In genomic region chr14:78273571-78273970, GRCm38 (mm10) we compare ENCODE assay signal across 9 mouse cellular contexts. TPM values are rescaled to one million over a fixed set of nuclear protein-coding genes. Genes with fewer than 3 reads are reported as not detected.
A peak's percentile ranks its signal among the peaks of the same experiment; 100 is the strongest.
DNase-seq lines count a peak whose midpoint lies in the region; ATAC-seq and TF ChIP-seq lines count a peak whose summit lies in the region.
"Had no signal": no experiment of that assay in that cellular context is flagged by ENCODE, and none has a peak within 500 bp of the region (broad histone marks: within the 10 kb centered on the region; RNA-seq: fewer than 3 reads in every experiment).

No protein-coding gene starts in this region.

- ATAC-seq in hindbrain, postnatal 0 days = no peak
- no peak for ATAC-seq in hindbrain, embryonic 13.5 days (ENCODE audit: low FRiP score)
- ATAC-seq in inflammation-experienced regulatory T-cells, adult 6 months = peak; percentile 72
- ATAC-seq in lung, embryonic 14.5 days (ENCODE audit: insufficient read depth) = no peak
- ATAC-seq in stomach, postnatal 0 days (ENCODE audit: low FRiP score, low TSS enrichment) = no peak
- no peak for ATAC-seq in activated CD4-positive, CD25-positive, alpha-beta regulatory T cell, adult 4 months

- H3K4me1 ChIP-seq in hindbrain, postnatal 0 days (ENCODE audit: insufficient read depth, low read length) = no peaks in the 10 kb centered on the region
- 0 out of 2 replicates have a peak, but pooled peaks cover 2% of the 10 kb centered on the region for H3K4me1 ChIP-seq in hindbrain, embryonic 13.5 days (replicated peaks)
- no peaks in the 10 kb centered on the region for H3K4me1 ChIP-seq in CH12.LX (ENCODE audit: control insufficient read depth in 1 of 2, insufficient read depth in 2 of 2)
- H3K4me1 ChIP-seq in lung, embryonic 14.5 days (ENCODE audit: insufficient read depth) = no peaks in the 10 kb centered on the region
- no peaks in the 10 kb centered on the region for H3K4me1 ChIP-seq in stomach, postnatal 0 days (replicated peaks; ENCODE audit: control insufficient read depth, insufficient read depth)

- no peak for TF ChIP-seq POLR2A in CH12.LX (IDR thresholded peaks at IDR 0.05; ENCODE audit: low read depth, low read length)

- 68% methylated on average over 7 of the region's 7 CpGs for WGBS in hindbrain, postnatal 0 days
- WGBS in hindbrain, embryonic 13.5 days = 70% methylated on average over 7 of the region's 7 CpGs
- WGBS in lung, embryonic 14.5 days = 73% methylated on average over 7 of the region's 7 CpGs
- WGBS in stomach, postnatal 0 days = 75% methylated on average over 7 of the region's 7 CpGs

- H3K27ac ChIP-seq in hindbrain, postnatal 0 days = no peak overlapping the region
- no peak overlapping the region for H3K27ac ChIP-seq in hindbrain, embryonic 13.5 days
- no peak overlapping the region for H3K27ac ChIP-seq in CH12.LX (ENCODE audit: insufficient read depth, low read depth)
- H3K27ac ChIP-seq in lung, embryonic 14.5 days (ENCODE audit: low read depth) = no peak overlapping the region
- no peak overlapping the region for H3K27ac ChIP-seq in stomach, postnatal 0 days (replicated peaks)
- H3K27ac ChIP-seq: embryonic facial prominence, embryonic 15.5 days had no signal

- peak; percentile 67 for TF ChIP-seq CTCF in hindbrain, postnatal 0 days (IDR thresholded peaks at IDR 0.05; ENCODE audit: low read depth)
- peak; percentile 84 to 100 for TF ChIP-seq CTCF in CH12.LX (conservative IDR thresholded peaks at IDR 0.05 in 1 of 2, IDR thresholded peaks at IDR 0.05 in 1 of 2; ENCODE audit: low read depth in 2 of 2, low read length in 2 of 2)
- peak; percentile 72 for TF ChIP-seq CTCF in lung, embryonic 14.5 days (IDR thresholded peaks at IDR 0.05; ENCODE audit: low read depth)
- peak; percentile 80 for TF ChIP-seq CTCF in stomach, postnatal 0 days (IDR thresholded peaks at IDR 0.05; ENCODE audit: low read depth)

- no peak for TF ChIP-seq EP300 in CH12.LX (IDR thresholded peaks at IDR 0.05; ENCODE audit: low read length)
- no peak for TF ChIP-seq EP300 in stomach, postnatal 0 days (optimal IDR thresholded peaks at IDR 0.05)

- peak; percentile 45 for DNase-seq in hindbrain, postnatal 0 days (ENCODE audit: low spot score)
- DNase-seq in CH12.LX (ENCODE audit: extremely low read depth) = peak; percentile 77
- DNase-seq in adrenal gland, adult 8-10 months = peak; percentile 31
- peak; percentile 59 for DNase-seq in lung, embryonic 14.5 days
- peak; percentile 43 for DNase-seq in stomach, postnatal 0 days (ENCODE audit: low spot score)

- dilution Hi-C loops in CH12.LX (cut with MboI; ENCODE audit: extremely low pct_ligation_motif_present, extremely low pct_unique_long_range_greater_than_20kb, low sequenced_read_pairs) = no loop called here

- H3K4me3 ChIP-seq in hindbrain, postnatal 0 days (ENCODE audit: low read length) = no peak overlapping the region
- H3K4me3 ChIP-seq in hindbrain, embryonic 13.5 days = no peak overlapping the region
- no peak overlapping the region for H3K4me3 ChIP-seq in CH12.LX (replicated peaks in 1 of 3; ENCODE audit: low read depth in 2 of 3, low read length in 2 of 3, poor library complexity in 1 of 3)
- no peak overlapping the region for H3K4me3 ChIP-seq in lung, embryonic 14.5 days (ENCODE audit: low read depth, low read length)
- no peak overlapping the region for H3K4me3 ChIP-seq in stomach, postnatal 0 days (ENCODE audit: low read depth, low read length)
- H3K4me3 ChIP-seq: embryonic facial prominence, embryonic 15.5 days had no signal

- no peak overlapping the region for H3K4me2 ChIP-seq in hindbrain, postnatal 0 days (ENCODE audit: low read depth, low read length)
- H3K4me2 ChIP-seq in hindbrain, embryonic 13.5 days = no peak overlapping the region
- no peak overlapping the region for H3K4me2 ChIP-seq in CH12.LX (ENCODE audit: insufficient read depth, low read depth, poor library complexity, severe bottlenecking)
- no peak overlapping the region for H3K4me2 ChIP-seq in lung, embryonic 14.5 days
- H3K4me2 ChIP-seq in stomach, postnatal 0 days (replicated peaks; ENCODE audit: low read depth) = no peak overlapping the region
- H3K4me2 ChIP-seq: embryonic facial prominence, embryonic 15.5 days had no signal

- no peak overlapping the region for H3K9ac ChIP-seq in hindbrain, postnatal 0 days (replicated peaks; ENCODE audit: low read length)
- no peak overlapping the region for H3K9ac ChIP-seq in hindbrain, embryonic 13.5 days
- H3K9ac ChIP-seq in CH12.LX (ENCODE audit: insufficient read depth, low read depth) = no peak overlapping the region
- no peak overlapping the region for H3K9ac ChIP-seq in lung, embryonic 14.5 days
- H3K9ac ChIP-seq in stomach, postnatal 0 days (ENCODE audit: low read length) = no peak overlapping the region
- H3K9ac ChIP-seq: embryonic facial prominence, embryonic 15.5 days had no signal

- in situ Hi-C loops in CH12.LX (cut with MboI; ENCODE audit: low pct_ligation_motif_present, low pct_unique_long_range_greater_than_20kb, low sequenced_read_pairs) = no loop called here

- peak; percentile 81 for TF ChIP-seq RAD21 in CH12.LX (IDR thresholded peaks at IDR 0.05; ENCODE audit: low read depth, low read length)

- no peaks in the 10 kb centered on the region for H3K79me2 ChIP-seq in CH12.LX (replicated peaks; ENCODE audit: control insufficient read depth, extremely low read depth, insufficient read depth, poor library complexity, severe bottlenecking)

- no peaks in the 10 kb centered on the region for H3K36me3 ChIP-seq in hindbrain, postnatal 0 days (ENCODE audit: insufficient read depth, low read length)
- H3K36me3 ChIP-seq in hindbrain, embryonic 13.5 days = no peaks in the 10 kb centered on the region
- H3K36me3 ChIP-seq in CH12.LX (replicated peaks in 1 of 2; ENCODE audit: control insufficient read depth in 1 of 2, insufficient read depth in 1 of 2, low read length in 1 of 2) = no peaks in the 10 kb centered on the region
- H3K36me3 ChIP-seq in lung, embryonic 14.5 days (ENCODE audit: insufficient read depth) = no peaks in the 10 kb centered on the region
- no peaks in the 10 kb centered on the region for H3K36me3 ChIP-seq in stomach, postnatal 0 days (ENCODE audit: control insufficient read depth, insufficient read depth, low read length)
- H3K36me3 ChIP-seq: embryonic facial prominence, embryonic 15.5 days had no signal

- no peaks in the 10 kb centered on the region for H3K9me3 ChIP-seq in hindbrain, postnatal 0 days (ENCODE audit: low read length)
- no peaks in the 10 kb centered on the region for H3K9me3 ChIP-seq in hindbrain, embryonic 13.5 days
- no peaks in the 10 kb centered on the region for H3K9me3 ChIP-seq in CH12.LX (replicated peaks; ENCODE audit: low read length)
- no peaks in the 10 kb centered on the region for H3K9me3 ChIP-seq in lung, embryonic 14.5 days (ENCODE audit: low read depth, low read length)
- no peaks in the 10 kb centered on the region for H3K9me3 ChIP-seq in stomach, postnatal 0 days (ENCODE audit: control insufficient read depth, low read length)
- H3K9me3 ChIP-seq: embryonic facial prominence, embryonic 15.5 days had no signal

- H3K27me3 ChIP-seq in hindbrain, postnatal 0 days (ENCODE audit: insufficient read depth, low read length) = no peaks in the 10 kb centered on the region
- H3K27me3 ChIP-seq in hindbrain, embryonic 13.5 days = no peaks in the 10 kb centered on the region
- no peaks in the 10 kb centered on the region for H3K27me3 ChIP-seq in CH12.LX (replicated peaks)
- H3K27me3 ChIP-seq in lung, embryonic 14.5 days (ENCODE audit: insufficient read depth, low read length) = no peaks in the 10 kb centered on the region
- H3K27me3 ChIP-seq in stomach, postnatal 0 days (ENCODE audit: control insufficient read depth, insufficient read depth, low read length) = no peaks in the 10 kb centered on the region
- H3K27me3 ChIP-seq: embryonic facial prominence, embryonic 15.5 days had no signal

TF ChIP-seq in CH12.LX, 34 proteins besides CTCF, POLR2A, EP300 and RAD21:
- TF ChIP-seq SMC3 (IDR thresholded peaks at IDR 0.05; ENCODE audit: low read depth, low read length) (peak; percentile 89), NELFE (IDR thresholded peaks at IDR 0.05; ENCODE audit: low read depth, low read length) (peak; percentile 84; the same call in 1 of the 2 replicates), MAX (IDR thresholded peaks at IDR 0.05; ENCODE audit: low read length) (0 out of 2 replicates have a peak, but pooled peaks have one; percentile 46), TCF12 (IDR thresholded peaks at IDR 0.05; ENCODE audit: low read depth, low read length) (no peak), ZC3H11A (IDR thresholded peaks at IDR 0.05; ENCODE audit: low read depth, low read length) (peak; percentile 40), BHLHE40 (IDR thresholded peaks at IDR 0.05; ENCODE audit: low read depth, low read length) (no peak), MYC (IDR thresholded peaks at IDR 0.05; ENCODE audit: low read depth, low read length) (no peak), KAT2A (IDR thresholded peaks at IDR 0.05; ENCODE audit: insufficient replicate concordance, low read length) (no peak)
TF ChIP-seq in CH12.LX: peak in this region for 4.

RNA-seq across cellular contexts. Expression of gene Tnfsf11, which starts 34.3 kb away (rescaled TPM):
- total RNA-seq in hindbrain, postnatal 0 days (2014; rRNA removed) = not detected in 2 replicates
- not detected in 2 replicates for polyA plus RNA-seq in hindbrain, postnatal 0 days (2015; fragmentation: Nextera tagmentation; extraction: Ambion mirVana)
- polyA plus RNA-seq in hindbrain, embryonic 13.5 days (2015; fragmentation: Nextera tagmentation; extraction: Ambion mirVana) = not detected in 2 replicates
- 0.13 and 0.29 TPM in 2 replicates for total RNA-seq in CH12.LX (2012; rRNA removed)
- not detected in 2 replicates for total RNA-seq in CH12.LX (2014; rRNA removed)
- not detected in 2 replicates for polyA plus RNA-seq in CH12.LX (2012; ENCODE audit: insufficient read length, low read depth)
- total RNA-seq in adrenal gland, adult 8-10 months (2022) = not detected
- polyA plus RNA-seq in inflammation-experienced regulatory T-cells, adult 6 months (2017; shearing (Covaris generic)) = 10 to 100 TPM in 2 of 3 experiments, 1 to 10 TPM in 1; 8.9 to 19.7 (median 14.2) TPM
- 0.22 and 0.29 TPM in 2 replicates for polyA plus RNA-seq in lung, embryonic 14.5 days (2014; fragmentation: Nextera tagmentation; extraction: Ambion mirVana)
- 0.10 TPM in 1 of 2 replicates, not detected in the other for polyA plus RNA-seq in stomach, postnatal 0 days (2015; fragmentation: Nextera tagmentation; extraction: Ambion mirVana)
- polyA plus RNA-seq in activated CD4-positive, CD25-positive, alpha-beta regulatory T cell, adult 4 months (2017; shearing (Covaris generic)) = 10 to 100 TPM; 10.7 to 12.4 TPM
